Mouse (Mus musculus) lung, embryonic 14.5 days (tissue): ENCODE measurements around the gene Parl. TPM values are rescaled to one million over a fixed set of nuclear protein-coding genes. Genes with fewer than 3 reads are reported as not detected.

Source experiments
- ATAC-seq: fragments of 200-750 bp; cut with Nextera tagmentation; 2 replicates; pipeline ENCODE4 v1.8.0; 2017; ENCODE audit warnings: mild to moderate bottlenecking, moderate TSS enrichment, moderate library complexity; ENCODE audit not compliant: insufficient read depth
- DNase-seq: peaks from one replicate; pipeline ENCODE4 v3.0.0-alpha.2; 2015
- H3K27ac ChIP-seq: fragments of 300-500 bp; sonication (generic); 2 replicates; pipeline ENCODE4 v1.5.1; 2014; ENCODE audit warnings: low read depth, mild to moderate bottlenecking, moderate library complexity
- H3K27me3 ChIP-seq: fragments of 300-500 bp; sonication (generic); 2 replicates; pipeline ENCODE4 v1.6.1; 2014; ENCODE audit warnings: low read length, control low read depth; ENCODE audit not compliant: insufficient read depth
- H3K36me3 ChIP-seq: fragments of 300-500 bp; sonication (generic); 2 replicates; pipeline ENCODE4 v1.6.1; 2014; ENCODE audit warnings: control low read depth; ENCODE audit not compliant: insufficient read depth
- H3K4me1 ChIP-seq: fragments of 300-500 bp; sonication (generic); 2 replicates; pipeline ENCODE4 v1.6.1; 2014; ENCODE audit warnings: antibody characterized with exemption, control low read depth; ENCODE audit not compliant: insufficient read depth
- H3K4me2 ChIP-seq: fragments of 300-500 bp; sonication (generic); 2 replicates; pipeline ENCODE4 v1.6.1; 2014; ENCODE audit warnings: mild to moderate bottlenecking
- H3K4me3 ChIP-seq: fragments of 300-500 bp; sonication (generic); 2 replicates; pipeline ENCODE4 v1.5.1; 2014; ENCODE audit warnings: low read depth, low read length
- H3K9ac ChIP-seq: fragments of 300-500 bp; sonication (generic); 2 replicates; pipeline ENCODE4 v1.6.1; 2014
- H3K9me3 ChIP-seq: fragments of 300-500 bp; sonication (generic); 2 replicates; pipeline ENCODE4 v1.6.1; 2016; ENCODE audit warnings: low read depth, low read length, control low read depth
- CTCF ChIP-seq: IDR thresholded peaks from 2 replicates; pipeline ENCODE4 v1.5.1; 2016; ENCODE audit warnings: antibody characterized with exemption, low read depth
- WGBS: fragments of 180-500 bp; shearing (Covaris S2); extraction: QIAGEN DNeasy Blood & Tissue Kit; methylation state at CpG from one replicate; pipeline ENCODE4 v1.1.7; 2014; 5-methylcytosine and 5-hydroxymethylcytosine counted together
- polyA plus RNA-seq: library from polyadenylated mRNA; unstranded; fragments of >200 nt; fragmentation: Nextera tagmentation; extraction: Ambion mirVana; gene quantifications from 2 replicates; pipeline ENCODE4 v1.2.1, GENCODE M21; 2014

Parl gene
- polyA plus RNA-seq, 1 experiment from 2014 or later = 92.1 TPM

GRCm38 (mm10) chr16:20237426-20237825 is 64.8 kb downstream of the Parl start:
- ATAC-seq = no peak
- no peak for DNase-seq
- WGBS = 77% methylated on average over 4 of the region's 4 CpGs
- Histone ChIP-seq H3K36me3 (peaks cover 11% of the 10 kb centered on the region; the same call in 1 of the 2 replicates), H3K9me3 (no peaks in the 10 kb centered on the region), H3K27ac (no peak overlapping the region), H3K27me3 (0 out of 2 replicates have a peak, but pooled peaks cover 3% of the 10 kb centered on the region), H3K4me3 (no peak overlapping the region), H3K4me2 (no peak overlapping the region), H3K4me1 (no peaks in the 10 kb centered on the region), H3K9ac (no peak overlapping the region)
- no peak for TF ChIP-seq CTCF

- H3K4me2 ChIP-seq = no peak overlapping the region
- H3K27ac ChIP-seq = no peak overlapping the region
- DNase-seq (no peak), ATAC-seq (no peak)
- WGBS = 73% methylated on average over 4 of the region's 4 CpGs
- H3K9ac ChIP-seq = no peak overlapping the region
- no peaks in the 10 kb centered on the region for H3K9me3 ChIP-seq
- no peak for TF ChIP-seq CTCF
- H3K4me1 ChIP-seq = no peaks in the 10 kb centered on the region
- H3K36me3 ChIP-seq = peaks cover 39% of the 10 kb centered on the region
- no peaks in the 10 kb centered on the region for H3K27me3 ChIP-seq
- no peak overlapping the region for H3K4me3 ChIP-seq
These were observed 67.8 kb downstream of the Parl start for GRCm38 (mm10) chr16:20234406-20234805.

Other genes starting within 250 kb of the Parl start
- 21.4 and 26.1 TPM in 2 replicates for gene Klhl24, start 204.8 kb downstream of the Parl start, polyA plus RNA-seq
- gene Yeats2, start 161.3 kb downstream of the Parl start, polyA plus RNA-seq = 46.3 and 53.3 TPM in 2 replicates
- 0.70 and 0.71 TPM in 2 replicates for gene Map6d1, start 61.0 kb downstream of the Parl start, polyA plus RNA-seq
- not detected in 2 replicates for gene Cyp2ab1, start 23.0 kb upstream of the Parl start, polyA plus RNA-seq
- gene Abcc5, start 124.0 kb upstream of the Parl start, polyA plus RNA-seq = 60.2 and 63.0 TPM in 2 replicates
- gene Eif2b5, start 196.4 kb upstream of the Parl start, polyA plus RNA-seq = 111 and 112 TPM in 2 replicates
- 24.6 and 25.2 TPM in 2 replicates for gene Dvl3, start 214.6 kb upstream of the Parl start, polyA plus RNA-seq
- 641 and 646 TPM in 2 replicates for gene Ap2m1, start 233.1 kb upstream of the Parl start, polyA plus RNA-seq
- 51.1 and 53.9 TPM in 2 replicates for gene Abcf3, start 246.2 kb upstream of the Parl start, polyA plus RNA-seq